Mouse (Mus musculus): ENCODE results near the gene Lrmda.

Lrmda gene

DNA sequence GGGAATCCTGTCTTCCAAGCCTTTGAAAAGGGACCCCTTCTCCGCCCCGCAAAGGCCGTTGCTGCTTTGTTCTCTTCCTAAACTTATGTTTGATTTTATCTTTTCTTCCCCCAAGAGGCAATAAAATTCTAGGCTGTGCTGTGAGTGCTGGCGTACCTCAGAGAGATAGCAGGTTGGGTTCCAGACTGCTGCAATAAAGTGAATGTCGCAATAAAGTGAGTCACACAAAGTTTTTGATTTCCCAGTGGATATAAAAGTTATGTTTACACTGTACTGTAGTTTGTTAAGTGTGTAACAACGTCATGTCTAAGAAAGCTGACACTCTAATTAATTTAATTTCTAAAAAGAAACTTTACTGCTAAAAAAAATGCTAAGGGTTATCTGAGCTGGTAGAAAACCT, 22.6 kb downstream of the Lrmda start:
- no peak for DNase-seq (ENCODE audit: low read depth, low spot score)

DNA sequence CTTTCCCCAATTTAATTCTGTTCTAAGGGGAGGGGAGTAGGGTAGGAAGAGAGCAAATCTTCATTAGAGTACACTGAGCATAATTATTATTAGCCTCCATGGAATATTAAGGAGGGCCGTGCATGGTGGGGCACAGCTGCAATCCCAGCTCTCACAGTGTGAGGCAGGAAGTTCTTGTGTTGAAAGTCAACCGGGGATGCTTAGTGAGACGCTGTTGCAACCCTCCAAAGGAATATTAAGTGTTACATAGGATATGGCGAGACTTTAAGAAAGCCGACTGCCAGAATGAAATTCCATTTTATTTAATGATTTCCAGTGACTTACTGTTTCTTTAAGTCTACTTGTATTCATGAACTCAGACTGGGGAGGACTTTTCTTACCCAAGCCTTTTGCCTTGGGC, 23.9 kb downstream of the Lrmda start:
- DNase-seq (ENCODE audit: low read depth, low spot score), result no peak

DNA sequence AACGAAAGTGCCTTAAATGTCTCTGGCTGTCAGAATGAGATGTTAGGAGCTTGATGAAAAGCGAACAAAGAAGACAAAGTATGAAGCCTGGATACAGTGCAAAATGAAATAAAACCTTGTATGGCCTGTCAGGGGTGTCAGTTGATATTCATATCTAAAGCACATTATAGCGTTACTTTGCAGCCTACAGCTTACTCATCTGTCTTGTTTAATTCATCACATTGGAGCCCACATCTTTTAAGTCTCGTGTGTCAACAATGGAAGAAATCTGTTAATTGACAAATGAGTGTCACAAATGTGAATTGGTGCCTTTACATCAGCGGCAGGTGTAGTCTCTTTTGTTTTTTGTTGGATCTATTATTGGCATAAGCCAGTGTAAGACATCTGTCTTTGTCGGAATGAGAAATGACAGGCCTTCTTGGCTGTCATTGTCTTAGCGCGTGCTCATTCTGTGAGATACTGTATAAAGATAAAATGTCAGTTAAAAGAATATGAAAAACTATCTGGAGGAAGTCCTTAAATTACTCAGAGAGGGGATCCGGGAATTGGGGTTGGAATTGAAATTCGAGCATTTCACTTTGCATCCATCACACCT, 26.8 kb downstream of the Lrmda start:
- DNase-seq (ENCODE audit: low read depth, low spot score), result no peak

DNA sequence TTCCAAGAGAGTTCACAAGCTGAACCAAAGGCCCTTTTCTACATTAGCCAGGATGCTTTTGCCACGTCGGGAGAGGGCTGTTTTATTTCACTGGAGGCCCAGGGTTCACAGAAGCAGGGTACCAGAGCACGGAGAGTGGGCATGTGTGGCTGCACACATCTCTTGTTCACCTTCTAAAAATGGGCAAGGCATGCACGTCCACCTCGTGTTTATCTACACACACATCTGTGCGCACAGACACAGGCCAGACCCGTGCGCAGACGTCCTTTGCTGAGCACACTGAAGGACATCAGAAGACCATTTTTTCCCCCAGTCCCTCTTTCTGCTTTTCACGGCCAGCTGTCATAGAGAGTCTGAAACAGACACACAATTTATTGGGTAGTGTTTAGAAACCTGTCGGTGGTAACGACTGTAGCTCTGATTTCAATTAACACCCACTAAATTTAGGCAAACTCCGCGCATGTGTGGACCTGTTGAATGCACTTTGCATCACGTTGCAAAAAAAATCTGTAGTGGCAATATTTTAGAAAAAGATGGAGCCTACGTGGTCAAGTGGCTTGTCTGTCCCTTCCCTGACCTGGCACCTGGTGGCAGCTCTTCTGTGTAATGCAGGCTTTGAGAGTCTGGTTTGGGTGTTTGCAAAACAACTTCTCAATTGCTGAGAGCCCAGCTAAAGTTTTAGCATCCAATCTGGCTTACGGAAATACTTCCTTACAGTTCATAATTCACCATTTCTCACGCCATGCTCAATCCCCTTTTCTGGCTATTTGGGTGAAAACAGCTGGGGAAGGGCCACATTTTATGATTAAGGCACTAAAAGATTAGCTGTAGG, 28.8 kb downstream of the Lrmda start:
- no peak for DNase-seq (ENCODE audit: low read depth, low spot score)

DNA sequence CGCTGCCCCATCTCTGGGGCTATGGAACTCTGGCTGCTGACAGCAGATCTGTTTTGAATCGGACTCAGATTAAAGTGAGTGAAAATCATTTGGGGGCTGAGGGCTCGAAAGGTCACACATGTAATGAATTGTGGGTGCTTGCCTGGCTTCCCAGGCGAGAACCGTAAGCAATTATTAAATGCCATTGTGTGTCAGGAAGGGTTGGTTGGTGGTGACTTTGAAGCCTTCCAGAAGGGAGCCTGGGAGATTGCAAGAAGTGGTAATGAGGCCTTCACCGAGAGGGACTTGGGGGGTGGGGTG, 29.3 kb downstream of the Lrmda start:
- no peak for DNase-seq (ENCODE audit: low read depth, low spot score)

DNA sequence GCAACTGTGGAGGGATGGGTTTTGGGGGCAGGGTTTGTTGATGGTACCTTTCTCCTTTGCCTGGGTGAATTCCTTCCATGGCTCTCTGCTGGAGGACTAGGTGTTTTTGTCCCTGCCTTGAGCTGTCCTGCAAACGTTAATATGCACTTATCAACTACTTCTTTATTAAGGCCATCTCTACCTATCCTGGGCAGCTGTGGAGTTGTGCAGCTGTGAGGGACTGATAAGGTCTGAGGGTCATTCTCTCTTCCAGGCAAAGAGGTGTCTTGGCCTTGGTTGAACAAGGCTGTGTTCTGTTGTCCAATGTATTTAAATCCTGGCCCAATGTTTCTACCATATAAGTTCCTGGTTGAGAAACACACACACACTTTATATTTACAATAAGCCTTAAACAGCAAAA, 29.8 kb downstream of the Lrmda start:
- DNase-seq (ENCODE audit: low read depth, low spot score), result no peak

DNA sequence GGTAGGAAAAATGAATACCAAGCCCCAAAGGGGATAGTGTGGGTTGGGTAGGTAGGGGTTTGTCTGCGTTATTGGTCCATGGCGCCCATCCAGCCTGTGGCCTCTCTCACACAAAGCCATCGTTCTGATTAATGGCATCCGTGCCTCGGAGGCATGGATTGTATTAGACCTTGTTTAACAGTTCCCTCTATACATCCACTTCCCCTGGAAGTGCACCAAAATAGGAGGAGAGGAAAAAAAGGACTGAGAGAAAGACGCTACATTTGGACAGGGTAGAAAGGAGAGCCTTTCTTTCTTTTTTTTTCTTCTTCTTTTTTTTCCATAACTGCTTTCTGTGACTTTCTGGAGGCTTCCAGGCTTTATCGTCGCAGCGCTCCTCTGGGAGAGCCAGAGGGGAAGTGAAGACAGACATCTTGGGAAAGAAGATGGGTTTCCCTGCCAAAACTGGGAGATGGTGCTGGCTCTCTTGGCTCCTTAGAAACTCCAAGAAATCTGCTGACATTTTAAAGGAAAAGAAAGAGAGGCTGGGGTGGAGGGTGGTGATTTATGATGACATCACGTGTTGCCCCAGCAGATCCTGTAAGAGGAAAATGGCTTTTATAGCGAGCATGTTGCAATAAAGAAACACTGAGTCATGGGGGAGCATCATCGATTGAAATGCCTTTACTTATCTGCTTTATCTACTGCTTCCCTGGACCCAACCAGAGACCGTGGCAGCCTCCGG, 32.6 kb downstream of the Lrmda start:
- DNase-seq (ENCODE audit: low read depth, low spot score), result no peak

DNA sequence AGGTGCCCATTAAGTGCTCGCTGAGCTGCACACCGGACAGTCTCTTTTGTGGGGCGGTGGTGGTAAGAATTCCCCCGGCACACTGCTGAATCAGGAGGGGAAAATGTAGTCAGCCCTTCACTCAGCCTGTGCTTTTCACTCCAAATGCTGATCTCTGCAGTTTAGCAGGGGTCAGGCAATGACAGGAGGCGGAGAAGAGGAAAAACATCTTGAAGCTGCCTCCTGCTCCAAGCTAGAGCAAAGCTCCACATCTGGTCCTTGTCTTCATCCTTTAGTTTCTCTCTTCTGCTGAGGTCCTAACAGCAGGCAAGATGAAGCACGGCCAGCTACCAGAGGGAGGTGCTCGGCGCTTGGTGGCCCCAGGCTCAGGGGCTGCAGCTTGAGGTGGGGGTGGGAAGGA, 36.1 kb downstream of the Lrmda start:
- DNase-seq (ENCODE audit: low read depth, low spot score), result no peak

DNA sequence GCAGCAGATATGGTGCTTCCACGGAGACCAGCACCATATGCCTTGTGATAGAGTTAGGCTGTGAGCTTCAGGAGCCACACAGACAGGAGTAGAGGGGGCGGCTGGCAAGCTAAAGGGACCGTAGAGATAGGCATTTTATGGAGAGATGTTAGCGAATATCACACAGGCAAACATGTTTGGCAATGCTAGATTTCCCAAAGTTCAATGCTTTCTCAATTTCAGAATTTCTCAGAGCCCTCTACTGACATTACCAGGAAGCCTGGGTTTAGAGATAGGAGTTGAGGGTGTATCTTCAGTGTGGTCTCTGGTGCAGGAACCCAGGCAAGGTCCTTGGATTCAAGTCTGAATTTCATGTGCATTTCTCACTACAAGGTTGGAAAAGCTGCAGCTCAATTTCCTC, 36.7 kb downstream of the Lrmda start:
- no peak for DNase-seq (ENCODE audit: low read depth, low spot score)

DNA sequence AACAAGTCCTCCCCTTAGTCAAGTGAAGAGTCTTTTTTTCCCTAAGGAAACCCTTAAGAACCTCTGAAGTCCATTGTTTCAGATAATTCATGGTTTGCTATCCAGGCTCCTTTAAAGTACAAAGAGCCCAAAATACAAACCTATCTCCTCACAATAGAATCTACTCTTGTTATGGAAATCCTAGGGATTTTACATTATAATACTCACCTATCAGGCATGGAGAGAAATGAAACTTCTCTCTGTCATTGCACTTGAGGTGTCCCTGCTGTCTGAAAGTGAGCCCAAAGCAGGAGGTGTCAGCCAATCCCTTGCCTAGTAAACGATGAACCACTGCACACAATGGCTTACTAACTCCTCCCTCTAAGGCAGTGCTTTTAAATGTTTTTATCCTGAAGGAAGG, 39.2 kb downstream of the Lrmda start:
- DNase-seq (ENCODE audit: low read depth, low spot score), result peak; percentile 82

DNA sequence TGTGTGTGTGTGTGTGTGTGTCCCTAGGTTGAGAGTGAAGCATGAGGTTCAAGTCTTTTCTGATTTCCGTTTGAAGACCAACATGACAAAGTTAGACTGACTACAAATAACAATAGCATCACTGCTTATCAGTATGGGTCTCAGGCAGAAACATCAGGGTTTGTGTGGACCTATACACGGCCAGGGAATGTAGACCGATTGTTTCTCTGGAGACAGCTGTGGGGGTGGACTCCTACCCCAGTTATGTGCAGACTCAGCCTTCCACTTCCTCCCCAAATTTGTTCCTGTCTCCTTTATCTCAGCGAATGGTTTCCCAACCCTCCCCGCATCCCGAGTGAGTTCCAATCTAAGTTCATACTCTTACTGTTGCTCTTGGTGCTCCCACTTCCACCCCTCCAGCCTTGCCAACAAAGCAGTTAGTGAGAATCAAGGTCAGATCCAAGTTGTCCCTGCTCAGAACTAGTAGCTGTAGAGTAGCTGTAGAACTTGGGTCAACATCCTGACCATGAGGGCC, 39.9 kb downstream of the Lrmda start:
- no peak for DNase-seq (ENCODE audit: low read depth, low spot score)

DNA sequence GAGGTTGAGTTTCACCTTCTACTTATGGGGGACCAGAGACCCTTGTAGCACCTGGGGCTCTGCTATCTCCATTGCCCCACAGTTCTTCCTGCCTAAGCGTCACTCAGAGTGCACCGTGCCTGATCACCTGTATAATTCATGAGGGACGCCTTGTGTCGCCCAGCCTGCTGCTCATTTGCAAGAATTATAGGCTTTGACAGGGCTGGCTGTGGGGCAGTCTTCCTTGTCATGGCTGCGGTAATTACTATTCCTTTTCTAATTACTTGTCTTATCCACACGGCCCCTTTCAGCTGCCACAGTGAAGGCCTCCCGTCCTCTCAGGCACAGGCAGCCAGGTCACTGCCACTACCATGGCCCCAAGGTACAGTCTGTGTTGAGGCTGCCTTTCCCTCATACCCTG, 41.3 kb downstream of the Lrmda start:
- no peak for DNase-seq (ENCODE audit: low read depth, low spot score)

DNA sequence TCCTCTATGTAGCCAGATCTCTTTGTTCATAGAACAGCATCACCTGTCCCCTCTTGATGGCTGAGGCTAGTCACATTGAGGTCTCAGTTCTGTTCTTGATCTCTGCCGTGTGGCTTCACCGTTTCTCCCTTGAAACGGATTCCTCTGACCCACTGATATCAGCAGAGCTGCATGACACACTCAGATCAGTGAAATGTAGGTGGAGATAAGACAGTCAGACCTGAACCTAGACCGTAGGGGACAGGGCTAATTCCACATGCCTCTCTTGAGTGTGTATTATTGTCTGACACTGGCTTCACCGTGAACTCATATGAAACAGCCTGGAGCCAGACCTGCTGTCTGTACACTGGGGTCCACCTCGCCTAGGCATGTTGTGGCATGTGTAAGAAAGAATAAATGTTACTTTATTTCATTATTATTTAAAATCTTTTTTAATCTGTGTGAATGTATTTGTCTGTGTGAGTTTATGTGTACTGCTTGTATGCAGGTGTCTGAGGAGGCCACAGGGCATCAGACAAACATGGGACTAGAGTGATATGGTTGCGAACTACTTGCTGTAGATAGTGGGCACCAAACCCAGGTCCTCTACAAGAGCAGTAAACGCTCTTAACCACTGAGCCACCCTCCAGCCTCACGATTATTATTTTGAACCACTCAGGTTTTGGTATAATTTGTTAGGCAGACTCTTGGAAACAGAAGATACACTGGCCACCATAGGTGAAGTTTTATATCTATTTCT, 42.8 kb downstream of the Lrmda start:
- DNase-seq (ENCODE audit: low read depth, low spot score), result no peak

DNA sequence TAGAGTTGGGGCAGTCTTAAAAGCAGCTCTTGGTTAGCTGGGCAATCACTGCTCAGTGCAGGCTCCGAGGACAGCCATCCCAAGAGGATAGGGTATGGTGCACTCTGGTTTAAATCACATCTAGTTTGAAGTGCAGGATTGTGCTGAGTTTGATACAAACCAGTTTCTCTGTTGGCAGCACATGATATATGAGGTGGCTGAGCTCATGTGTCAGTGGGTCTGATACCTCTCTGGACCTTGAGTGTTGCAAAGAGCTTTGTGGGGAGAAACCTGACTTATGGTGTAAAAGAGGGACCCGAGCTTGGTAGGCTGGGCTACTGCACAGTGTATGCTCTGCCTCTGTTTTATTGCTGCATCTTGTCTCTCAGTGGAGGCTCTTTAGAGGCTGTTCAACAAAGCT, 49.7 kb downstream of the Lrmda start:
- no peak for DNase-seq (ENCODE audit: low read depth, low spot score)

DNA sequence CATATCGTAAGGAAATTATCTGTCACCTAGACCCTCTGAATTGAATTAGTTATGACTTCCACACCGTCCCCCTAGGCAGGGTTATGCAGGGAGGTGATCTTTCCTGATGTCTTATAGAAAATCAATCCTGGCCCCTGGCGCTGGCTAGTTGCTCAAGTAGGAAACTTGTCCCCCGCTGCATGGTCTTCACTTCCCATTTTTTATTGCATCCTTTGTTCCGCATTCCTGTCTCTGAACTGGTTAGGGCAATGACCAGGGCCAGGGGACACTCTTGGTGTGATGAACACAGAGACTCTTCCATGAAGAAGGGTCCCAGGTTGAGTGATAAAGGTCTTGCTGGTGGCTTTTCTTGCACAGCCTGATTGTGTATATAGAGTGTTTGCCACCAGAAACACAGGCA, 53.9 kb downstream of the Lrmda start:
- no peak for DNase-seq (ENCODE audit: low read depth, low spot score)

DNA sequence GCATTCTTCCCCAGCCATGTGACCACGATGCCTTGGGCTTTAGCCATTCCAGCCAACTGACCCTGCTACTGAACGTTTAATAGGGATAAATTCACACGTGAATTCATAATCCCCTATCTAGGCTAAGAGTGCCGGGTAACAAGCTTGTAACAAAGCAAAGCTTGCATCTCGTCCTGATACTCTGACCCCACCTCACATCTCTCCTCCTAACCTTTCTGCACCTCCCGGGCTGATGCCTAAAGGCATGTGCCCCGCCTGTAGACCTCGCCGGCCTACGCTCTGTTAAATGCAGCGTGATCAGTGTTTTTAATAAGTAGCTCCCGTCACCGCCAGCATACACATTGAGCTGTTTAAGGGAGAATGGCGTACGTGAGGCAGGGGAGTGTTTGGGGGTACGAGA, 54.7 kb downstream of the Lrmda start:
- DNase-seq (ENCODE audit: low read depth, low spot score), result no peak

DNA sequence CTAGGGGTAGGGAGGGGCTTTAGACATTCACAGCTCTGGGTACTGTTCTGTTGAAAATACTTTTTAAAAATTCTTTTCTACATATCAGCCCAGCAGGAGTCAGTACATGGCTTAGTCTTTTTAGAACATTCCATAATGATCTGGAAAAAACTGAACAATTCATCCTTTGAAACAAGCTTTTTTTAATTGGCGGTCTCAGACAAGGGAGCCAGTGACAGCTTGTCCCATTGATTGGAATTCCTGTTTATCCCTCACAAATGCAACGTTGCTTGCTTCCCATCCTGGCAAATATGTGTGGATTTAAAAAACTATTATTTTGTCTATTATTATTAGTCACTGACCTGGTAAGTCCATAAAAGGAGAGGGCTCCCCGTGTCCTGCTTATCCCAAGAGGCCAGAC, 64.4 kb downstream of the Lrmda start:
- DNase-seq (ENCODE audit: low read depth, low spot score), result no peak

DNA sequence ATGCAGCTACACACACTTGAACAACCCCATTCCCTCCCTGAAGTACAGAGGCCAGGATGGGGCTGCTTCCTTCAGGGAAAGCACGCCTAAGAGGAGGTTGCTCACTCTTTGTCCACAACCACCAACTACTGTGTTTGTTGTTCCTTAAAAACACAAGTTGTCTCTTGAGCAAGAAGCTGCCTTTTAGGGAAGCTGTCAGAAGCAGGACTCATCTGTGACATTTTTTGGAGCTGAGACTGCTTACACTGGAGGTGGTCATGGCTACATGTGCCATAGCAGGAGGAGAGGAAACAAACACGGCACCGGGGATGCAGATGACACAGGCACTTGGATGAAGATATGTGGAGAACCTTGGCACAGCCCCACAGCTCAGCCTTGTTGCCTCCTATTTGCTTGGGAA, 65.9 kb downstream of the Lrmda start:
- DNase-seq (ENCODE audit: low read depth, low spot score), result no peak

DNA sequence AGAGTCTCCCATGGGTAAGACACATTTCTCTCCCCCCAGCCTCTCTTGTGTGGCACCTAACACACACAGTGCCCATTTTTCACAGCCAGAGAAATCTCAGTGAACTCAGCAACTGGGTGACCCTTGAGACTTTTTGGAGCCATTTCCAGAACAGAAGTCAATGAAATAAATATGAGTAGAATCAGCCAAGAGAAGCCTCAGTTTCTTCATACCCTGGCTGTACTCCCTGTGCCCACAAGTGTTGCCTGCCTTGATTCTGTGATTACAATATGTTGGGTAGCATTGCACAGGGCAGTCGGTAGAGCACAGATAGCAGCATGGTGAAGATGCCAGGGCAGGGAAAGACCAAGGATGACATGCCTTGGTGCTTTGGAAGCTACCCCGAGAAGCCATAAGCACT, 69.1 kb downstream of the Lrmda start:
- no peak for DNase-seq (ENCODE audit: low read depth, low spot score)

DNA sequence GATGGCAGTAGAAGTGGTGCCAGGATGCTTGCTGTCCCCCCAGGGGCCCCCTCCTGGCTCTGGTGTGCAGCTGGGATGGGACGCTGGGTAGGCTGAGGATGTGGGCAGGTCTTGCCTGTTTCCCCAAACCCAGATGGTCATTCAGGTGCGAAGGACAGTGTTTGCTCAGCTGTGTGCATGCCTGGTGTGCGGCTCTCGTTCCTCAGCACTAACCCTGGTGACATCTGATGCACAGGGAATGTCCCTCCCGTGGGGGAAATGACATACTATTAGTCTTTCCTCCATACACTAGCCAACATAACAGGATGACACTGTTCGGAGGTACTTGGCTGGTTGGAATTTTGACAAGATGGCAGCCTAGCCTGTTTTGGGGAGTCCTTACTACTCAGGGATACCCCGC, 69.8 kb downstream of the Lrmda start:
- no peak for DNase-seq (ENCODE audit: low read depth, low spot score)

DNA sequence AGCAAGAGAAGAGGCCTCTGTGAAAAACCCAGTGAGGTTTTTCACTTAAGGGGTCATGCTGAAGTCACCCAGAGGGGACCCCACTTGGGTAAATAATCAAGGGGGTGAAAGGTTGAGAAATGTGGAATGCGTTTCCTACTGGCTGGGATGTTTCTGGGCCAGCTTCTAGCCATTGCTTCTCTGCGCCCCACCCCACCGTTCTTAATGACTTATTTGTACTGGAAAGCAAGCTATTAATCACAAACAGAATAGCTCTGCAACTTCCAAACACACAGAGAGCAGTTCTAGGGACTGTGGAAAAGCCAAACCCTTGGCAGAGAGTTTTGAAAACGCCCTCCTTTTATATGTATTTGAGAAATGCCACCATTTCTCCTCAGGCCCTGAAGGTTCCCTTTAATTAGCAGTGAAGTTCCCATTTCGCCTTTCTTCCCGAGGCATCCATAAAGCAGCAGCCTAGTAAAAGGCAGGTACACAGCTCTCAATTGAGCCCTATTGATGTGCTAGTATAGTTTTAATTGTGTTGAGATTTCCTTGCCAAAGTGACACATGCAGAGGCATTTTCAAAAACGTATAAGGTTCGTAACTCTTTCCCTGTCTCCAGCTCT, 70.5 kb downstream of the Lrmda start:
- DNase-seq (ENCODE audit: low read depth, low spot score), result no peak

DNA sequence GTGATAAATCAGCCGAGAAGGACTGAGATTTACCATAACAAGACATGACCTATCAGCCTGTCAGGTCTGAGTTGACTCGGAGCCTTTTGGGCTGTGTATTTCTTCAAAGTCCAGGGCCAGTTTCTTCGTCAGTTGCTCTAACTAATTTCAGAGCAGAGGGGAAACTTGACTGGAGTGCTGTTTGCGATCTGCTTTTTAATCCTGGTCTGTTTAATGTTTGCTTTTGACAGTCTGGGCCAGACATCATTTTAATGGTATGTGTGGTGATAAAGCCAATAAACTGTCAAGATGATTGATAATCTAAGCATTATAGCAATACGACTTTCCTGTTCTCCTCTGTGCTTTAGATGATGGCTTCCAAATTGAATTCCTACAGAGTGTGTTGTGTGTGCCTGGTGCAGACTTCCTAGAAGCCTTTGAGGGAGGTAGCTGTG, 71.3 kb downstream of the Lrmda start:
- no peak for DNase-seq (ENCODE audit: low read depth, low spot score)
